Mouse (Mus musculus): Measurements from ENCODE around the gene Tfap4. TPM values are rescaled to one million over a fixed set of nuclear protein-coding genes. Genes with fewer than 3 reads are reported as not detected.

Gene Tfap4
- polyA plus RNA-seq, 1 experiment: 5.0 TPM

DNA sequence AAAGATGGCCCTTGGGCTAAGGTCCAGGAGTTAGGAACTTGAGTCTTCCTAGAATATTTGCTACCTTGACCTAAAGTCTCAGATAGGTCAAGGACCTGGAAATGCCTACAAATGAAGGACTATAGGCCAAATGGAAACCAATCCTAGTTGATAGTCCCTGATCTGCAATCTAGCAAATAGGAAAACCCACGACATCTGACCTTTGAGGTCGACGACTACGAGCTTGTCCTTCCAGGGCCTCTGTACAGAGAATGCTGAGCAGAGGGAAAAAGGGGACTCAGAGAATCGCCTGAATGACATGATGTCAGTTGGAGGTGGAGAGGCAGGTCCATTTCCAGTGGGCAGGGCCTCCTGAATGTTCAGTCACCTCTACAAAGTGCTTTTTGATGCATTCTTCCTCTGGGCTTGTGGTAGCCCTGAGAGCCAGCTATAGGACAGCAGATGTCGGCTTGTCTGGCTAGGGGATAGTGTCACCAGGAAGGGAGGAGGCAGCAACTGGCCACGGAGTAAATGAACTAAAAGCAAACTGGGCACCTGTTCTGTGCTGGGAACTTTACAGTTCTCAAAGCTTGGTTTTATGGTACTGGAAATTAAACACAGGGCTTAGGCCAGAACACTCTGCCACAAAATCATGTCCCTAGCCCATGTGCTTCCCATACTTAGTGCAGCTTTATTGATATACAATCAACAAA, 36.2 kb downstream of the Tfap4 start:
- TF ChIP-seq CTCF (IDR thresholded peaks at IDR 0.05; ENCODE audit: extremely low read depth, insufficient read depth, low read length): no peak
- Histone ChIP-seq H3K4me1 (ENCODE audit: control insufficient read depth, insufficient read depth, low read length) (no peaks in the 10 kb centered on the region), H3K27ac (ENCODE audit: insufficient read depth, low read length) (no peak overlapping the region), H3K4me3 (ENCODE audit: insufficient read depth, low read length) (no peak overlapping the region)

DNA sequence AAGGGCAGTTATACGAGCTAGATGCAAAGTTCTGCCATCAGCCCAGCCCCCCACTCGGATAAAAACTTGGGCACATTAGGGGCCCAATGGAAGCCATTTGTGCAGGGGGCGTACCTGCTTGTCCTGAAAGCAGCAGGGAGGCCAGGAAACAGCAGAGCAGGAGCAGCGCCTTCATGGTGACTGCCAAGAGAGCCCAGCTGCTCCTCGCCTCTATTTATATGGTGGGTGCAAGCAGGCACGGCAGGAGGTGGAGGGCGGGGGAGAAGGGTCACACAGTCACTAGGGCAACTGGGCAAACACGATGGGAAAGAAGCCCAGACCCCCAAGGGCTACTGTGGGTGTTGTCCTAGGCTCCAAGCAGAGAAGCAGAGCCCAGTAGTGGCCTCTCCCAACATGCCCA, 36.8 kb downstream of the Tfap4 start:
- Histone ChIP-seq H3K4me1 (ENCODE audit: control insufficient read depth, insufficient read depth, low read length) (no peaks in the 10 kb centered on the region), H3K27ac (ENCODE audit: insufficient read depth, low read length) (no peak overlapping the region), H3K4me3 (ENCODE audit: insufficient read depth, low read length) (no peak overlapping the region)
- TF ChIP-seq CTCF (IDR thresholded peaks at IDR 0.05; ENCODE audit: extremely low read depth, insufficient read depth, low read length) (no peak), POLR2A (IDR thresholded peaks at IDR 0.05; ENCODE audit: extremely low read depth, insufficient read depth, low read length) (no peak)

DNA sequence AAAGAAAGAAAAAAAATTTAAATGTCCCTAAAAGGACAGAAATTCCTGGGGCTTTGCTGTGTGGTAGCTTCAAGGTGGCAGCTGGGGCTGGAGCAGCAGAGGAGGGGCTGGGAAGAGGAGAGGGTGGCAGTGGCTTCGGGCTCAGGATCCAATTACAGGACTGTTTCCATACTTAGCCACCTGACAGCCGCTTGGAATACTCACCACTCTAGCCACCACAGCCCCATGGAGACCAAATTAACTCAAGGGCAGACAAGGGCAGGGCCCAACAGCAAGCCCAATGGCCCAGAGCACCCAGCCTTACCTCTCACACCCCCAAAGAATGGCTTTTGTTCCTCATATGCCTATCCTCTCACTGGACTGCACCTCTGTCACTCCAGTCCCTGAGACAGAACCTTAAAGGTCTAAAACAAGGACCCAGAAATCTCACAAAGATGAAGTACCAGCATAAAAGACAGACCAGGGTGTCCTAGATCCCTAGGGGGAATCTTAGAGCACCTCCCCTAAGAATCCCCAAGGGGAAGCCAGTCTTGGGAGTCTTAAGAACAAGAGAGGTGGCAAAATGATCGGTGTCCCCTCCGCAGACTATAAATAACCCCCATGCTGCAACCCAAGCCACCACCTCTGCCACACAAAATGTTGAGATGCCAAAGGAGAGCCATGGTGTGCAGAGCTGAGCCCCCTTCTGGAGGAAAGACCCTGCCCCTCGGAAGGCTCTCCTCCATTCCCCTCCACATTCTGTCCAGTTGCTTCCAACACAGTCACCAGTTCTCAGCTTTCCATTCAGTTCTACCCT, 37.7 kb downstream of the Tfap4 start:
- TF ChIP-seq POLR2A (IDR thresholded peaks at IDR 0.05; ENCODE audit: extremely low read depth, insufficient read depth, low read length): no peak
- no peak for TF ChIP-seq CTCF (IDR thresholded peaks at IDR 0.05; ENCODE audit: extremely low read depth, insufficient read depth, low read length)
- no peak overlapping the region for H3K4me3 ChIP-seq (ENCODE audit: insufficient read depth, low read length)
- H3K27ac ChIP-seq (ENCODE audit: insufficient read depth, low read length): no peak overlapping the region; the same call in 1 of the 2 replicates
- no peaks in the 10 kb centered on the region for H3K4me1 ChIP-seq (ENCODE audit: control insufficient read depth, insufficient read depth, low read length)

DNA sequence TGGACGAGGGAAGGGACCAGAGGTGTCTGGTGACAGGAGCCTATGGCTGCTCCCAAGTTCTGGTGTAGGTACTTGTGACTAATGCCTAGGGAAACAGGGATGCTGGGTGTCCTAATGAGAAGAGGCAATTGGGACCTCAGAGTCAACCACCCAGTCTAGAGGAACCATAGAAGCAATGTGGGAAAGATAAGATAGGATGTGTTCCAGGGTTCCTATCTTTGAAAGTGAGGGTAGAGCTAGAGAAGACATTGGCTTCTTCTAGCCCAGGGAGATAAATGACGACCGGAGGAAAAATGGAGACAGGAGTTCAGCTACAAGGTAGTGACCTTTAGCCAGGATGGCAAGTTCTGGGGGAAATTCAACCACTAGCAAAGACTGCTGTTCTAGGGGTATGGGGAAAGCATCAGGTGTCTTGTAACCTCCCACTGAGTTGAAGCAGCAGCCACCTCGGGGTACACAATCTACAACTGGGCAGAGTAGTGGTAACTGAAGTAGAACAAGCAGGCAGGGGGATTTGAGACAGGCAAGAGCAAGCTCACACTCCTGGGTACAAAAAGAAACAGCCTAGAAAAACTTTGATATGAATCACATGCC, 38.5 kb downstream of the Tfap4 start:
- TF ChIP-seq CTCF (IDR thresholded peaks at IDR 0.05; ENCODE audit: extremely low read depth, insufficient read depth, low read length) (no peak), POLR2A (IDR thresholded peaks at IDR 0.05; ENCODE audit: extremely low read depth, insufficient read depth, low read length) (no peak)
- no peaks in the 10 kb centered on the region for H3K4me1 ChIP-seq (ENCODE audit: control insufficient read depth, insufficient read depth, low read length)
- no peak overlapping the region for H3K27ac ChIP-seq (ENCODE audit: insufficient read depth, low read length)
- H3K4me3 ChIP-seq (ENCODE audit: insufficient read depth, low read length): no peak overlapping the region

DNA sequence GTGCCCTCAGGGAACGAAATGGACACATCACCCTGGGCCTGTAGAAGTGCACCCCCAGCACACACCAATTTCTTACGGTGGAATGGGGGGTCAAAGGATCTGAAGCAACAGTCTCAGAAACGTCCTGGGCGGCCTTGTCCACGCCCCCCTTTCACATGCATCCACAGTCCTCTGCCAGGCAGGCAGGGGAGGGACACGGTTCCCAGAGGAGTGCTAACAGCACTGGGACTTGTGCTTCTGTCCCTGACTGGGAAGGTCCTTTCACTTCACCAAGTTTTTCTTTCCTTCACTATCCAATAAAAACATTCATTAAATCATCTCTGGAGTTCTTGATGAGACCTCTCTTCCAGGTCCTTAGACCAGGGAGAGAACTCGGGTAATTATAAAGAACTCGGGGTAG, 39.0 kb downstream of the Tfap4 start:
- Histone ChIP-seq H3K4me1 (ENCODE audit: control insufficient read depth, insufficient read depth, low read length) (no peaks in the 10 kb centered on the region), H3K27ac (ENCODE audit: insufficient read depth, low read length) (no peak overlapping the region), H3K4me3 (ENCODE audit: insufficient read depth, low read length) (no peak overlapping the region)
- TF ChIP-seq CTCF (IDR thresholded peaks at IDR 0.05; ENCODE audit: extremely low read depth, insufficient read depth, low read length): no peak
- TF ChIP-seq POLR2A (IDR thresholded peaks at IDR 0.05; ENCODE audit: extremely low read depth, insufficient read depth, low read length): no peak

DNA sequence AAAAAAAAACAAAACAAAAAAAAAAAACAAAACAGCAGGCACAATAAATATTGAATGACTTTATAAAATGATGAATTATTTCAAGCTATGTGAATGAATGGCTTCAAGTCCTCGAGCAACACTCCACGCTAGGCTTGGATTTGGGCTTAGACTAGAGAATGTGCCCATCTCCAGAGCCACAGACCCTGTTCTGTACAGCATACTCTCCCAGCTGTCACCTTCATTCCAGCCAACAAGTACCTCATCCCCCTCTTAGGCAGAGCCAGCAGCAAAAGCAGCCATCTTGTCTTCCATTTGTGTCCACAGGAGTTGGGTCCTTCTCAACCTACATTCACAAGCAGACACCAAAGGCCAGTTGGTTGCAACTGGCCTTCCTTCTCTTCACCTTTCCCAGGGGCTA, 39.8 kb downstream of the Tfap4 start:
- Histone ChIP-seq H3K4me3 (ENCODE audit: insufficient read depth, low read length) (no peak overlapping the region), H3K27ac (ENCODE audit: insufficient read depth, low read length) (no peak overlapping the region), H3K4me1 (ENCODE audit: control insufficient read depth, insufficient read depth, low read length) (no peaks in the 10 kb centered on the region)
- no peak for TF ChIP-seq CTCF (IDR thresholded peaks at IDR 0.05; ENCODE audit: extremely low read depth, insufficient read depth, low read length)
- TF ChIP-seq POLR2A (IDR thresholded peaks at IDR 0.05; ENCODE audit: extremely low read depth, insufficient read depth, low read length): no peak

DNA sequence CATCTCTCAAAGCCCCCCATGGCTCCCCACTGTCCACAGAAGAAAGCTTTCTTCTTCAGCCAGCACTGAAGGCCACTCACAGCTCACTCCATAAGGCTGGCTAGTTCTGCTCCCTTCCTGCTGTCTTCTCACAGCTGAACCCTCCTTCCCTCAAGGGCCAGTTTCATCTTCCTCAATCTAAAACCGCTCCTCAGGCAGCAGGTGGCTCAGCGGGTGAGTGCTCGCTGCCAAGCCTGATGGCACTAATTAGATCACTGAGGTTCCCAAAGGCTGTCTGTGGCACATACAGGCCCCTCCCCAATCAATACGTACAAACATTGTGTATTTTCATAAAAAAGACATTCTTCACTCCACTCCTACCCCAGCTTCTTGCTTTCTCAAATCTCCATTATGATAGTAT, 40.5 kb downstream of the Tfap4 start:
- H3K4me1 ChIP-seq (ENCODE audit: control insufficient read depth, insufficient read depth, low read length): no peaks in the 10 kb centered on the region
- TF ChIP-seq CTCF (IDR thresholded peaks at IDR 0.05; ENCODE audit: extremely low read depth, insufficient read depth, low read length): no peak
- no peak for TF ChIP-seq POLR2A (IDR thresholded peaks at IDR 0.05; ENCODE audit: extremely low read depth, insufficient read depth, low read length)
- no peak overlapping the region for H3K27ac ChIP-seq (ENCODE audit: insufficient read depth, low read length)
- H3K4me3 ChIP-seq (ENCODE audit: insufficient read depth, low read length): no peak overlapping the region

DNA sequence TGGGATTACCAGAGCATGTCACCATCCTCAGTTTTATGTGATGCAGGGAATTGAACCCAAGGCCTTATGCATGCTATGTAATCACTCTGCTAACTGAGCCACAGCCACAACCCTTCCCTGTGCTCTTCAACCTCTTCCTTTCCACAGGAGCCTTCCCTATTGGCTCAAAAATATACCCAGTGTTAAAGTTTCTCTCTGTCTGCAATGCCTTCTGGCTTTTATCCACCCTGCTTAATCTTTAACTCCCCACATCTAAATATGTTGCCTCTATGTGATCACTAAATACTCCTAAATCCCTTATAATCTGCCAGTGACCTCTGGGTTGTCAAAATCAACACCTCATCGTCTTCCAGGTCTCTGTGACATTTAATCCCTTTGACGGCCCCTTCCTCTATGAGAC, 41.7 kb downstream of the Tfap4 start:
- Histone ChIP-seq H3K4me3 (ENCODE audit: insufficient read depth, low read length) (no peak overlapping the region), H3K4me1 (ENCODE audit: control insufficient read depth, insufficient read depth, low read length) (peaks cover 2% of the 10 kb centered on the region; the same call in 1 of the 2 replicates), H3K27ac (ENCODE audit: insufficient read depth, low read length) (no peak overlapping the region)
- no peak for TF ChIP-seq CTCF (IDR thresholded peaks at IDR 0.05; ENCODE audit: extremely low read depth, insufficient read depth, low read length)
- TF ChIP-seq POLR2A (IDR thresholded peaks at IDR 0.05; ENCODE audit: extremely low read depth, insufficient read depth, low read length): no peak

DNA sequence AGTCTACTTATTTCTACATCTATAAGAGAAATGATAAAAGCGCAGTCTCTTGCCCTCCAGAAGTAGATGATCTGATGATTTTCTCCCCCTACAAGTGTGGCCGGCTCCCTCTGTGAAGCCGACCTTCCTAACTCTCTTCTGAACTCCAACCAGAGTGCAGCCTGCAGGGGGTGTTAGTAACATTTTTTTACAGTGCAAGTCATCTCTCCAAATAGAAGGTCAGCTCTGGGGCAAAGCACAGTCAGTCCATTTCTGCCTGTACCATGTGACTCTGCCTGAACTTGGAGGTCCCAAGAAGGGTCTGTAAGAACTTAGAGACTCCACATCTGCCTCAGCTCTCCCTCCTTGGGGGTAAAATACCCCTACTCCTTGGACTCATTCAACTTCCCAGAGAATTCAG, 45.3 kb downstream of the Tfap4 start:
- Histone ChIP-seq H3K4me3 (ENCODE audit: insufficient read depth, low read length) (no peak overlapping the region), H3K4me1 (ENCODE audit: control insufficient read depth, insufficient read depth, low read length) (peaks cover 7% of the 10 kb centered on the region; the same call in 1 of the 2 replicates), H3K27ac (ENCODE audit: insufficient read depth, low read length) (no peak overlapping the region)
- TF ChIP-seq POLR2A (IDR thresholded peaks at IDR 0.05; ENCODE audit: extremely low read depth, insufficient read depth, low read length): no peak
- TF ChIP-seq CTCF (IDR thresholded peaks at IDR 0.05; ENCODE audit: extremely low read depth, insufficient read depth, low read length): no peak
